Mouse (Mus musculus): ENCODE data around the gene Tdgf1. TPM values are rescaled to one million over a fixed set of nuclear protein-coding genes. Genes with fewer than 3 reads are reported as not detected.

The Tdgf1 gene
- total and polyA plus RNA-seq, 3 experiments = not detected

DNA sequence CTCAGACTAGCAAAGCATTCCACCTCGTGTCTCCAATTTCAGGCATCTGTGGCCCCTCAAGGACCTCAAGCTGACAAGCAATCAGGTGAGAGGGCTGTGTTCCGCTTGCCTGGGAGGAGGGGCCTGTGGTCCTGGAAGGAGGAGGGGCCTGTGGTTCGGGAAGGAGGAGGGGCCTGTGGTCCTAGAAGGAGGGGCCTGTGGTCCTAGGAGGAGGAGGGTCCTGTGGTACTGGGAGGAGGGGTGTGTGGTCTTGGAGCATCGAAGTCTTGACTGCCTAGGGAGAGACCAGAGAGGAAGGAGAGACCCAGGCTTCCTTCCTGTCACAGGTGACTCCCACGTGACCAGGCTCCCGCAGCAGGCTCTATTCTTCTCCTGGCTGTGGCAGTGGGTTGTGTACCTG lies 49.4 kb downstream of the Tdgf1 start:
- no peak overlapping the region for H3K27ac ChIP-seq (ENCODE audit: insufficient read depth, low read depth)
- peaks cover 4 to 28% of the 10 kb centered on the region in 2 experiments; a peak in 3 of 4 replicates for H3K4me1 ChIP-seq (ENCODE audit: control insufficient read depth in 1 of 2, insufficient read depth in 2 of 2)
- no peaks in the 10 kb centered on the region for H3K79me2 ChIP-seq (replicated peaks; ENCODE audit: control insufficient read depth, extremely low read depth, insufficient read depth, poor library complexity, severe bottlenecking)
- DNase-seq (ENCODE audit: extremely low read depth) = no peak
- no peak overlapping the region for H3K9ac ChIP-seq (ENCODE audit: insufficient read depth, low read depth)
- dilution Hi-C loops (cut with MboI; ENCODE audit: extremely low pct_ligation_motif_present, extremely low pct_unique_long_range_greater_than_20kb, low sequenced_read_pairs) = no loop called here
- in situ Hi-C loops (cut with MboI; ENCODE audit: low pct_ligation_motif_present, low pct_unique_long_range_greater_than_20kb, low sequenced_read_pairs) = no loop called here
- peaks cover 0 to 72% of the 10 kb centered on the region in 2 experiments for H3K36me3 ChIP-seq (replicated peaks in 1 of 2; ENCODE audit: control insufficient read depth in 1 of 2, insufficient read depth in 1 of 2, low read length in 1 of 2)
- no peaks in the 10 kb centered on the region for H3K27me3 ChIP-seq (replicated peaks)
- H3K9me3 ChIP-seq (replicated peaks; ENCODE audit: low read length) = no peaks in the 10 kb centered on the region
- TF ChIP-seq TCF12 (IDR thresholded peaks at IDR 0.05; ENCODE audit: low read depth, low read length) (no peak), USF1 (IDR thresholded peaks at IDR 0.05; ENCODE audit: low read depth, low read length) (peak; percentile 10; the same call in 1 of the 2 replicates), JUND (conservative IDR thresholded peaks at IDR 0.05; ENCODE audit: low read depth, low read length) (no peak), JUN (IDR thresholded peaks at IDR 0.05; ENCODE audit: insufficient read depth, low read depth, low read length) (no peak), USF2 (conservative IDR thresholded peaks at IDR 0.05; ENCODE audit: low read depth, low read length) (no peak), POLR2AphosphoS2 (IDR thresholded peaks at IDR 0.05; ENCODE audit: low read depth, low read length) (no peak)
- no peak overlapping the region for H3K4me2 ChIP-seq (ENCODE audit: insufficient read depth, low read depth, poor library complexity, severe bottlenecking)
- no peak overlapping the region for H3K4me3 ChIP-seq (replicated peaks in 1 of 3; ENCODE audit: low read depth in 2 of 3, low read length in 2 of 3, poor library complexity in 1 of 3)

DNA sequence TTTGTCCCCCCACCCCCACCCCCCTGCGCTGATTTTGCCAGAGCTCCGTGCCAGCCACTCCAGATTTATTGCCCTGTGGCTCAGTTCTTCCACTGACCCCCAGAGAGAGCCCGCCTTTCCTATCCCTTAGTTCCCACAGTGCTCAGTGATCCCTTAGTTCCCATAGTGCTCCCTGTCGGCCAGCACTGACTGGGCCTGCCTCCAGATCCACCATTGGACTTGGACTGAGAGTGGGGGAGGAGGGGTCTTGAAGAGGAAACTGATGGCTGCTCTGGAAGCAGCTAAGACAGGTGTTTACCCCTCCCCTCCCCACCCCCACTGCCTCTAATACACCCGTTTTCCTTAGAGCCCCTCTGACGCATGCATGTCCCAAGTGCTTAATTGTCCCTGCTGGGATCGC lies 50.0 kb downstream of the Tdgf1 start:
- Histone ChIP-seq H3K4me1 (ENCODE audit: control insufficient read depth in 1 of 2, insufficient read depth in 2 of 2) (peaks cover 4 to 34% of the 10 kb centered on the region in 2 experiments; a peak in 3 of 4 replicates), H3K4me2 (ENCODE audit: insufficient read depth, low read depth, poor library complexity, severe bottlenecking) (no peak overlapping the region), H3K4me3 (replicated peaks in 1 of 3; ENCODE audit: low read depth in 2 of 3, low read length in 2 of 3, poor library complexity in 1 of 3) (no peak overlapping the region), H3K9ac (ENCODE audit: insufficient read depth, low read depth) (no peak overlapping the region), H3K27me3 (replicated peaks) (no peaks in the 10 kb centered on the region), H3K9me3 (replicated peaks; ENCODE audit: low read length) (no peaks in the 10 kb centered on the region), H3K36me3 (replicated peaks in 1 of 2; ENCODE audit: control insufficient read depth in 1 of 2, insufficient read depth in 1 of 2, low read length in 1 of 2) (peaks cover 0 to 78% of the 10 kb centered on the region in 2 experiments), H3K79me2 (replicated peaks; ENCODE audit: control insufficient read depth, extremely low read depth, insufficient read depth, poor library complexity, severe bottlenecking) (no peaks in the 10 kb centered on the region), H3K27ac (ENCODE audit: insufficient read depth, low read depth) (no peak overlapping the region)
- TF ChIP-seq CTCF (conservative IDR thresholded peaks at IDR 0.05 in 1 of 2, IDR thresholded peaks at IDR 0.05 in 1 of 2; ENCODE audit: low read depth in 2 of 2, low read length in 2 of 2) (no peak), MEF2A (IDR thresholded peaks at IDR 0.05; ENCODE audit: borderline replicate concordance, low read depth, low read length) (no peak), JUN (IDR thresholded peaks at IDR 0.05; ENCODE audit: insufficient read depth, low read depth, low read length) (no peak), MAX (IDR thresholded peaks at IDR 0.05; ENCODE audit: low read length) (no peak)
- in situ Hi-C loops (cut with MboI; ENCODE audit: low pct_ligation_motif_present, low pct_unique_long_range_greater_than_20kb, low sequenced_read_pairs) = no loop called here
- dilution Hi-C loops (cut with MboI; ENCODE audit: extremely low pct_ligation_motif_present, extremely low pct_unique_long_range_greater_than_20kb, low sequenced_read_pairs) = no loop called here
- DNase-seq (ENCODE audit: extremely low read depth) = no peak

DNA sequence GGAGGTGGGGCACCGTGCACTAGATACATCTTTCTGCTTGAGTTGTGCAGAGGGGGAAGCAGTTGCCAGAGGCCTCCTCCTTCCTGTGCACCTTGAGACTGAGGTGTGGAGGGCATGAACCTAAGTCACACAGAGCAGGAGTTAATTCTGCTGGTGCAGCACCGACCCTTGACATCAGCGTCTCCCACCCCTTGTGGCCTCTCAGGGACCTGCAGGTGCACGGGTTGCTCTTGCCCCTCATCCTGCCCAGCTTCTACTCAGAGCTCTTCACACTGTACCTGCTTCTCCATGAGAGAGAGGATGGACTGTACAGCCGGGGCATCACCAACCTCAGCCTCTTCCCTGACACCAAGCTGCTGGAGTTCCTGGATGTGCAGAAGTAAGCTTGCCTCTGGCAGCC lies 50.5 kb downstream of the Tdgf1 start:
- H3K9ac ChIP-seq (ENCODE audit: insufficient read depth, low read depth) = no peak overlapping the region
- TF ChIP-seq ETS1 (conservative IDR thresholded peaks at IDR 0.05; ENCODE audit: low read depth, low read length) (no peak), CTCF (conservative IDR thresholded peaks at IDR 0.05 in 1 of 2, IDR thresholded peaks at IDR 0.05 in 1 of 2; ENCODE audit: low read depth in 2 of 2, low read length in 2 of 2) (peak; percentile 9 to 25; a peak in 2 of 4 replicates), USF1 (IDR thresholded peaks at IDR 0.05; ENCODE audit: low read depth, low read length) (no peak), MXI1 (IDR thresholded peaks at IDR 0.05; ENCODE audit: low read depth, low read length) (no peak)
- H3K27me3 ChIP-seq (replicated peaks) = no peaks in the 10 kb centered on the region
- no peaks in the 10 kb centered on the region for H3K79me2 ChIP-seq (replicated peaks; ENCODE audit: control insufficient read depth, extremely low read depth, insufficient read depth, poor library complexity, severe bottlenecking)
- peaks cover 4 to 39% of the 10 kb centered on the region in 2 experiments; a peak in 3 of 4 replicates for H3K4me1 ChIP-seq (ENCODE audit: control insufficient read depth in 1 of 2, insufficient read depth in 2 of 2)
- dilution Hi-C loops (cut with MboI; ENCODE audit: extremely low pct_ligation_motif_present, extremely low pct_unique_long_range_greater_than_20kb, low sequenced_read_pairs) = no loop called here
- H3K36me3 ChIP-seq (replicated peaks in 1 of 2; ENCODE audit: control insufficient read depth in 1 of 2, insufficient read depth in 1 of 2, low read length in 1 of 2) = peaks cover 0 to 83% of the 10 kb centered on the region in 2 experiments
- in situ Hi-C loops (cut with MboI; ENCODE audit: low pct_ligation_motif_present, low pct_unique_long_range_greater_than_20kb, low sequenced_read_pairs) = no loop called here
- H3K4me2 ChIP-seq (ENCODE audit: insufficient read depth, low read depth, poor library complexity, severe bottlenecking) = no peak overlapping the region
- H3K9me3 ChIP-seq (replicated peaks; ENCODE audit: low read length) = no peaks in the 10 kb centered on the region
- H3K4me3 ChIP-seq (replicated peaks in 1 of 3; ENCODE audit: low read depth in 2 of 3, low read length in 2 of 3, poor library complexity in 1 of 3) = no peak overlapping the region
- H3K27ac ChIP-seq (ENCODE audit: insufficient read depth, low read depth) = no peak overlapping the region
- no peak for DNase-seq (ENCODE audit: extremely low read depth)

Measured in CH12.LX (cell line).